Mouse (Mus musculus) adrenal gland, postnatal 25 days (tissue): ENCODE results near the gene Slc38a9. TPM values are rescaled to one million over a fixed set of nuclear protein-coding genes. Genes with fewer than 3 reads are reported as not detected.

ENCODE experiments used
- DNase-seq: peaks from one replicate; pipeline ENCODE4 v3.0.0; 2021; ENCODE audit warnings: mixed read lengths
- long read RNA-seq: library from polyadenylated mRNA; stranded (forward); transcript quantifications from one replicate; pipeline ENCODE4 v2.0.0, GENCODE M21; 2021
- total RNA-seq: library from RNA; stranded (reverse); gene quantifications from 2 replicates; pipeline ENCODE4 v1.2.3, GENCODE M21; 2021

The Slc38a9 gene
- 32.7 and 42.6 TPM in 2 replicates for total RNA-seq
- long read RNA-seq, full-length matches to known transcripts = 5 of 12 reads
- long read RNA-seq, partial matches to known transcripts = 5 of 12 reads
- long read RNA-seq, other reads (novel, unspliced or antisense) = 2 of 12 reads

DNA sequence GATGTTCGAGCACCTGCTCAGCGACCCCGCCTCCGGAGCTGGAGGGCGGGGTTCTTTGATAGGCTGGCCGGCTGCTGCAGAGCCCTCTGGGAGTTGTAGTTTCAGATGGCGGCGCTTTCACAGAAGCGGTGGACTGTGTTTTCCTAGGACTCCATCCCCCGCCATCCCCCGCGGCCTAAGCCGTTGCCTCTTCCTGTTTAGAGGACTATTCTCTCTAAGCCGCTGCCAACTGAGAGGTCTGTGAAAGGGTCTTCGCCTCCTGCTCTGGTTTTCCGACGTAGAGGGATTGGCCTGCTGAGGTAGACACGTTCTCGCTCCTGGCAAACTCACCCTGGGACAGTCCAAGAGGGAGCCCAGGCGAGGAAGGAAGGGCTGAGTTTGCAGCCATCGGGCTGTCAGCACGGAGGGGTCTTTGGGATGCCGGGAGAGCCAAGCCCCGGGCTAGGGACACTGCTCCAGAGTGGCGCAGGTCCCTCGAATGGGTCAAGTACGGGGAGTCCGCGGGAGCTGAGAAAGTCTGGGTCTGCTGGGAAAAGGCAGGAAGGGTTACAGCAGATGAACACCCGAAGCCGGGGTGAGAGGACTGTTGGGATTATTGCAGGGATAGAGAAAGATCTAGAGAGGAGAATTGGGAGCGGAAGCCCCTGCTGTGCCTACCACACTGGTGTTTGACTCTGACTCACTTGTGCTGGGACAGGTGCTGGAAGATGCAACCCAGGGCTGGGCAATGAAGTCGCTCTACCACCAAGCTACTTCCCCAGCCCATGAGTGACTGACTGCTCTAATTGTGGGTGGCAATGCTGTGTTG, at the start of gene Slc38a9:
TSS of gene Slc38a9 (plus strand) at position 178 of the 808 bp plus-strand sequence.
- peak; percentile 89 for DNase-seq

DNA sequence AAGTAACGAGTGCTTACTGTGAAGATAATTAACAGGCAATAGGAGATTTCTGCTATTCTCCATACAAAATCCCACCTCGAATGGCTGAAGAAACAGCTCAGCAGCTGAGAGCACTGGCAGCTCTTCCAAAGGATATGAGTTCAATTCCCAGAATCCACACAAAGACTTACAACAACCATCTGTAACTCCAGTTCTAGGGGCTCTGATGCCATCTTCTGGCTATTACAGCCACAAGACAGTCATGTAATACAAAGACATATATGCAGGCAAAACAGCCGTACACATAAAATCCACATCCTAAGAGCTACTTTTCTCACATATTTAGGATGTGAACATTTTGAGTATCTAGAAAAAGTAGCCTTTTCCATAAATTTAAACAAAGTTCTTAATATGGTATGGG, 39.0 kb upstream of the Slc38a9 start:
- DNase-seq = no peak

DNA sequence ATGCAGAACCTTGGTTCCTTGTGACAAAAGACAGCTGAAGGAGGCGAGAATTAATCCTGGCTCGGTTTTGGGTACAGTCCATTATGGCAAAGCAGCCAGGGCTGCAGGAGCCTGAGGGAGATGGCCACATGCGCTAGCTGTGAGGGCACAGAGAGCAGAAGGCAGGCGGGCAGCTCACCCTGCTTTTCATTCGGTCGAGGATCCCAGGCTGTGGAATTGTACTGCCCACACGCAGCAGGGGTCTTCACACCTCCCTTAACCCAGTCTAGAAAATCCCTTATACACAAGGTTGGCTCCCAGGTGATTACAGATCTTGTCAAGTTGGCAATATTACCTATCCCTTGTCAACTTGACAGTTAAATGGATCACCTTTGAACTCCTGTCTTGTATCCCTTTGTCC, 36.9 kb upstream of the Slc38a9 start:
- DNase-seq = no peak

DNA sequence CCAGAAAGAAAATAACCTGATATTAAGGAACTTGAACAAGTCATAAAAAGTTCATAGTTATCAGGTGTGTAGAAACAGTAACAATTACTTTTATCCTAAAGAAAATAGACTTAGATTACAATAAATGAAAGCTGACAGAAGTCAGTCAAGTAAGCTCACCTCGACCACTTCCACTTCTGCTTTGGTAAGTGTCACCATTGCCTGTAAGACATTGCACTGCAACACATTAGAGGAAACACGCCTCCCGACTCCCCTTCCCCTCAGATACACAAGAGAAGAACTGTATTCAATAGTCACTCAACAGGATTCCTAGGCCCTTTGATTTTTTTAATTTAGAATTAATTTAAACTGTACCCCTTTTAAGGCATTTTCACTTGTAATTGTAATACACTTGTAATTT, 35.9 kb upstream of the Slc38a9 start:
- no peak for DNase-seq

DNA sequence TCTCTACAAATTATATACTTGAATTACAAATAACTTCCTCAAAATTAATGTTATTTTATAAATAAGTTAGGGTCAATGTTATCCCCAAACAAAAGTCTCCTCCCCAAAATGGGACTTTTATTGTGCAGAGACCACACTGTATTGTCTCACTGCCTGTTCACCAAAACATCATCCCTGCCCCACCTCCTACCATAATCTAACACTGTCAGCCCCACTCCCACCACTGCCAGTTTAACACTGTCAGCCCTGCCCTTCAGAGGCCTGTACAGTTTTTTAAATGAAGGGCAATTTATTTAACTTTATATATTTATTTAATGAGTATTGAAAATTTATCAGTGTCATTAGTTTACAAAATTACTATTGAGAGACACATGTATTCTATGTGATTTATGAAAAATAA, 35.0 kb upstream of the Slc38a9 start:
- no peak for DNase-seq

DNA sequence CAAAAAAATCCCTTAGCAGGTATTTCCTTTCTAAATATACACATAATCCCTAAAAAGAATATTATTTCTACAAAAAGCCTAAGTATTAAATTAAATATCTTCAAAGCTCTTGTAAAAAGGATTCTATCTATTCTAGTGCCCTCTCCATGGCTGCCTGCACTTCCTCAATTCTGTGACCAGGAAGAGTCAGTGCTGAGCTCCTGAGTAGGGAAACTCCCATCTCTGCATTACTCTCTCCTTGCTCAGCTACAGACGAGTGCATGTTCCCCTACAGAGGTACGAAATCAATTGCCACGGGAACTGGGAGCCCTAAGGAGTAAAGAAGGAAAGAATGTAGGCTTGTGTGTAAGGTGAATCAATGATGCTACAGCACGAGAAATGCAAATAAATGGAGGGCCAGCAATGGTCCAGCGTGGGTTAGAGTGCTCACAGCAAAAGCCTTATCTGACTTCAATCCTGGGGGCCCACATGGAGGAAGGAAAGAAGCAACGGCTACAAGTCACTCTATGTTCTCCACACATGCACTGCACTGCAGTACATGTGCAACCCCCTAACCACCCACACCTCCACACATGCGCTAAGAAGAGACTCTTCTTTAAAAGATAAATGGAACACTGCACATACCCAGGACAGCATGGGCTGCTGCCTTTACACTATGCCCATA, 25.2 kb upstream of the Slc38a9 start:
- no peak for DNase-seq

DNA sequence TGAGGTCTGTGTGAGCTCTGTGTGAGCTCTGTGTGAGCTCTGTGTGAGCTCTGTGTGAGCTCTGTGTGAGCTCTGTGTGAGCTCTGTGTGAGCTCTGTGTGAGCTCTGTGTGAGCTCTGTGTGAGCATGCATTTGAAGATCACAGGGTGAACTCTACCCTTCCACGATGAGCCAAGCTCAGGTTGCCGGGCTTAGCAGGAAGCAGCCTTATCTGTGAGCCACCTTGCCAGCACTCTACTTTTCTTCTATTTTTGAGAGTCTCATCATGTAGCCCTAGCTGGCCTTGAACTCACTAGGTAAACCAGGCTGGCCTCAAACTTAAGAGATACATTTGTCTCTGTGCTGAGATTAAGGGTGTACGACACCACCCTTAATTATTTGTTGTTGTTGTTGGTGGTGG, 24.1 kb upstream of the Slc38a9 start:
- no peak for DNase-seq

DNA sequence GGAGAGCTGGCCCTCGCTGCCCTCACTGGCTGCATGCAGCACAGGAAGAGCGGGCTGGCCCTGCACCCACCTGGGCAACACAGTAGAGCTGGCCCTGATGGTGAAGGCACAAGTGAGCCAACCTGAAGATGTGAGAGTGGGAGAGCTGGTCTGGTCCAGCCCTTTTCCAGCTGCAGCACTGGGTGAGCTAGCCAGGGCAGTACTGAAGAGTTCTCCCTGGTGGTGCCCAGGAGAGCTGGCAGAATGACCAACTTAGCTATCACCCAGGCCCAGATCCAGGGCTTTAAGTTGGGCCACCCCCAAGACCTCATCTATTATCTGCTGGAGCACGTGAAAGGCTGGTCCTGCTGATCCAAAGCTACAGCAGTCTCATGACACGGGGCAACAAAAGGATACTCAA, 21.4 kb upstream of the Slc38a9 start:
- no peak for DNase-seq

DNA sequence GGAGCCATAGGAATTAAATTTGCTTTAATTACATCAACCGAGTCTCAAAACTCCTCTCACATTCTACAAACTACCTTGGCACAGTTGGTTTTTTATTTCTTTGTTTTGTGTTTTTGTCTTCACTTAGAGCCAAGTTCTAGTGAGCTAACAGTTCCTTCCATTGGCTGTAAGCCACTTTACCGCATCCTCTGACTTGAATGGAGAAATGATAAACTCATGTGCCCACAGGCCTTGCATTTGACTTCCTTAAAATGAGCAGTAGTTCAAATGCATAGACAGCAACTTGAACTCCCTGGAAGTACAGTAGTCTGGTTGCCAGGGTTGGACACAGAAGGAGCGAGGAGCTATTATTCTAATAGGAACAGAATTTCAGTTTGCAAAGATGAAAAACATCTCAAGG, 17.7 kb upstream of the Slc38a9 start:
- no peak for DNase-seq

DNA sequence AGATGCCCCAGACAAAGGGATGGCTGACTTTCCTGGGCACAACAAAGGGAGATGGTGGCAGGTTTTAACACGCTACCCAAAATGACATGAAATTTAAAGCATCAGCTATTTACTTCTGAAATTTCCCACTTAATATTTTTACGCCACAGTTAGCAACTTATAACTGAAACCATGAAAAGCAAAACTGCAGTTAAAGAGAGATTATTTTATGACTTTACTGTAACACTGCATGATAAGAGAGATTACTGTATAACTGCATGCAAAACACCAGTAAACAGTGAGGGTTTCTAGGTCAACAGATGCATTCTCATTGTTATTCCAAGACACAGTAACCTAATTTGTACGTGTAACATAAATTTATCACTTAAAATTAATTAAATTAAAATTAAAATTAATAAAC, 15.6 kb upstream of the Slc38a9 start:
- DNase-seq = no peak

DNA sequence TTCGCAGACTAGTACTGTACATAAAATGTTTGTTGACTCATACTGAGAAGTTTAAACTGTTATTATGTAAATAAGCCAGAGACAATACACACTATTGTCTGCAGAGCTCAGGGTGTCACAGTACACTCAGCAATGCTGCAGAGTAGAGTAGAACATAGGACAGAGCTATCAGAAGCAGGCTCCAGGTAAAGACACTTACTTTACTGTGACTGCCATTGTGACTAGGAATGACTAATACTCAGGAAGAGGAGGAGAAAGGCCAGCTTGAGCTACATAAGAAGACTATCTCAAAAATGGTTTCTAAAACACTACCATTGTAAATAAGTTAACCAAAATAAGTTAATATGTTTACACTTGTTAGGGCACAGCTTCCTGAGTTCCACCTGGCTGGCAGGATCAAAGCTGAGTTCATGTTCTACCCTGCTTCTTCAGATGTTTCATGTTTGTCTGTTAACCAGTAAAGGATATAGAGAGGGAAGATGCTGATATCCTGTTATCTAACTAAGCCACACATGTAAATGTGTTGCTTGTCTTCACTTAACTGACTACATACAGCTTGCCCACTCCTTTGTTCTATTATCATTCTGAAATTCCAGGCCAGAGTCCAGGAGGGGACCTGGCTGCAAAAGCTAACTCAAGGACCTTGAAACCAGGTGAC, 14.9 kb upstream of the Slc38a9 start:
- DNase-seq = no peak

DNA sequence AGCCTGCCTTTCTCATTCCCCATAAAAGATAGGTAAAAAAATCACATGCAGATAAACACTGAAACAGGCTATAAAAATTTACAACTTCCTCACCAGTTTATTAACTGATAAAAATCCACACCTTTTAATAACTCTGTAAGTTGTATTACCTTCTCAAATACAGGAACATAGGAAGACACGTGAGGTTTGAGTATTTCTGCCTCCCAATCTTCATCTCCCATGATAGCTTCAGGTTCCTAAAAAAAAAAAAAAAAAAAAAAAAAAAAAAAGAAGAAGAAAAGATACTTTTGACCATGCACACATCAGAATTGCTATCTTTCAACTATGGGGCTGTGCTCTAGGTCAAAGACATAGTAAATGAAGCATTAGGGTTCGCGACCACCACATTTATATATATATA, 9.4 kb upstream of the Slc38a9 start:
- DNase-seq = no peak

DNA sequence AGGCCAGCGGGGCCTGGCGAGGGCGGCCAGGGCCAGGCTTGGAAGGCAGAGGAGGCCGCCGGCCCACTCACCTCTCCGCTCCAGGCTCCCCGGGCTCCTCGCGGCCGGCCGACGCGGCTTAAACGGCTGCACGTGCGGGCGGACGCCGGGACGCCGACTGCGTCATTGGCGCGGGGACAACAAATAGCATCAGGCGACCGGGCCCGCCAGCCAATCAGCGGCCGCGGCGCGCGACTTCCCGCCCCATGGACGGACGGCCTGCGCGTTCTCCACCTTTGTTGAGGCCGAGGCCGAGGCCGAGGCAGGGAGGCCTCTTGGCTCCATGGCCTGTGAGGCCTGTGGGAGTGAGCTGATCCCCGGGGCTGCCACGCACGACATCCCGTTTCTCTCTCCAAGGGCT, 8.3 kb upstream of the Slc38a9 start, which contains the start of gene Ddx4:
TSS of gene Ddx4 (minus strand) at position 271 of the 400 bp plus-strand sequence.
- no peak for DNase-seq

DNA sequence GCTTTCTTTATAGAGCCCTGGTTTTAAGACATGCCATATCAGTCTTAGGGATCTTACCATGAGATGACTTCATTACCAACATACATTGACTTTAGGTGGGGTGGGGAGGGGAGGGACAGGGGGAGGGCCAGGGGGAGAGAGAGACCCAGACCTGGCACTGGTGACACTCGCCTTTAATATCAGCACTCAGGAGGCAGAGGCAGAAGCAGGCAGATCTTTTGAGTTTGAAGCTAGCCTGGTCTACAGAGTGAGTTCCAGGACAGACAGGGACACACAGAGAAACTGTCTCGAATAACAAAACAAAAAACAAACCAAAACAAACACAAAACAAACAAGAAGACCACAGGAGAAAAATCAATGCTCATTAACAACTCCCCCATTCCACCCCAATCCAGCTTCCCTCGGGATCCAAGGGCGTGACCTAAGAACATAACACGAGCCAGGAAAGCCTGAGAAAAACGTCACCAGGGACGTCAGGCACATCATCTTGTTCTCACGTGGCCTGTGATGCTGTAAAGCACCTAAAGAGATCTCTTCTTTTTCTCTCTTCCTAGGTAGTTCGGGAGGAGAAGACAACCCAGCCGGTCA, 471 bp upstream of the Slc38a9 start:
- no peak for DNase-seq

DNA sequence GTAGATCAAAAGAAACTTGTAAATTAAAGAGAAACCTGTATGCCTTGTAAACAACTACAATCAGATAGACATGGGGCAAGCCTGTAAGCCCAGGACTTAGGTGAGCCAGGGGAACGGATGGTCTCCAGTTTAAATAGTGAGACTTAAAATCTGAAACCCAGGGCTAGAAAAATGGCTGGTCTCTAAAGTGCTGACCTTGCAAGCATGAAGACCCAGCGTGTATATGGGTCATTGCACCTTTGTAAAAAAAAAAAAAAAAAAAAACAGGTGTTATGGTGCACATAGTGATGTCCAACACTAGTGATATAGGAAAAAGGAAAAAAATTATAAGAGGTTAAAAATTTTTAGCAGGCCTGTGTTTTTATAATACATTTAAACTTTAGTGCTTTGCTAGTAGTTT, 1.1 kb downstream of the Slc38a9 start:
- no peak for DNase-seq

DNA sequence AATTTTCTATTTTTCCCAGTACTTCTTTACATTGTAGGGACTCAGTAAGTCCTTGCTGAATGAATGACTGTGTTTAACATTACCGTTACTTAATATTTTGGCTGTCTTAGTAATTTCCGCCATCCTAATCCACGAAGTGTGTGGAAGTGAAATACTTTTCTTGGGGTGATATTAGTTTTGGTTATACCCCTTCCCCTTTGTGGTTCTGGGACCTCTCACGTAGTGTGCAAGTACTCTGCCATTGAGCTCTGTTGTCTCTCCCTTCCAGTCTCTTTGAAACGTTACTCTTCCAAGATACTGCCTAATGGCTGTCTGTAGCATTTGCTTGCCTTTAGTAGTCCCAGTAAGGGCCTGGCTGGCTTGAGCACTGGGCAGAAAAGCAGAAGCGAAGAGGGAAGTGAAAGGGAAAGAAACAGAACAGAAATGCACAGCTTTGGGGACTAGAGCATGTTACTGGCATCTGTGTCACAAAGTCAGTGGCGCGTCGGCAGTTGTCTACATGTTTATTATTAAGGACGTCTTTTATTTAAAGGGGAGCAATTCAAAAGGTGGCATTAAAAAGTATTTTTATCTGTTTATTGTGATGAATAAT, 6.0 kb downstream of the Slc38a9 start:
- DNase-seq = no peak

DNA sequence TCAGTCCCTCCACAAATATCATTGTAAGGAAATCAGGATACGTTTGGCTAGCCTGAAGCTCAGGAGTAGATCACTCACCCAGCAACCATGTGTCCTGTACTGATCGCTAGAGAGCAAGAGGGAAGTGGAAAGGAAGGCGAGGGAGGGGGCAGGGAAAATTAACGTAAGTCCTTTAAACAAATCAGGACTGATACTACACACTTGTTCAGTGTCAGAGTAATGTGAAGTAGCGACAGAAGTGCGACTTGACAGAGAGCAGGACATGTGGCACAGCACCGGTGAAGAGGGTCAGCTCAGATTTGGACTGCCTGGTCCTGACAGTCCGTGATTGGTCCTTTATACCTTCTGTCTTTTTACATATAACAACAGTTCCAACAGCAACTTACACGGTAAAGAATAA, 6.7 kb downstream of the Slc38a9 start:
- DNase-seq = no peak

DNA sequence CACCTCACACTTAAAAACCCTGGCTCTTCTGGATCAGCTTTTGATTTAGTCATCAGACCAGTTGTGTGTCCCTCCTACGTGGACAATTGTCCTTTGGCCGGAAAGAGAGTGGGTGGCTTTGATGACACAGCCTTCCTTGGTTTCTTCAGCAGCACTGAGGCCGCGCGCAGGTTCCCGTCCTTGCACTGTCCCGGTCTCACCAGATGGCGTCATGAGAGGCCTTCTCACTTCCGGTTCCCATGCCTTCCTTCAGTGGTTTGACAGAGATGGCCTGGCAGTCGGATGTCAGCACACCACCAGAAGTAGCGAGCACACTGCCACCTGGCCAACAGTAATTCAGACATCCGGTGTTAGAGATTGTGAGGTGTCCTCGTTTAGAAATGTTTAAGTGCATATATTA, 11.2 kb downstream of the Slc38a9 start:
- peak; percentile 17 for DNase-seq

DNA sequence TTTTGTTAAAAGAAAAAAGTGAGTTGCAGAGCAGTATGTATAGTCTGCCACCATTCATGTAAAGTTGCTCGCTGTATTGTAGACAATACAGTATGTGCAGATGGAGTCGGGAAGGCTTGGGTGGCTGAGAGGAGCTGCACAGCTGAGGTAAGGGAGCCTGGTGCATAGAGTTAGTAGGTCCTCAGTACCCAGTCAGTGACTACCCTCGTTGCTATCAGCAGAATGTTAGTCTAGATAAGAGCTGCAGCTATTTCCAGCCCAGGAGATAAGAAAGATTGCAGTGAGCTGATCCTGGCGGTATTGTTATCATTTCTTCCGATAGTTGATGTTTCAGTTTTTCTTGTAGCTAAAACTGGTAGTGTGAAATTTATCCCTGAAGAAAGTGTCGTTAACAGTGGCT, 12.2 kb downstream of the Slc38a9 start:
- DNase-seq = no peak

DNA sequence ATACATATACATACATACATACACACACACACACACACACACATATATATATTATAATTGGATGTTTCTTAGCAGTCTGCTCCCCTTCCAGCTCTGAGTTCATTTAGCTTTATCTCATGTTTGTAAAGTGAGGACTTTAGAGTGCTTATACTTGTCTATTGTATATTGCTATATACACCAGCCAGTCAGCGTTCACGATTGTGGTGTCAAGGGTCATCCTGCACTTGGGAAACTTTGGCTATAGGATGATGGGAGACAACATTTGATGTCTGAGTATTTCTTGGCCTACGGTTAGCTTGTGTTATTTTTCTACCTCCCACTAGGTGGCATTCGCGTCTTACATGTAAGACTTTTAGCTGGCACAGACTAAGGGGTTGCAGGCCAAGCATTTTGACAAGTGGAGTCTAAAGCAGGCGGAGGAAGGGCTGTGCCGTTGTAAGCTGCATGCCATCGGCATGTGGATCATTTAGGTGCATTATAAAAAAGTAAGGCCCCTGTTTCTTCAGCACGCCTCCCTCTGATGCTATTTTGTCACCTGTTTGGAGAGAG, 13.4 kb downstream of the Slc38a9 start:
- peak; percentile 37 for DNase-seq

DNA sequence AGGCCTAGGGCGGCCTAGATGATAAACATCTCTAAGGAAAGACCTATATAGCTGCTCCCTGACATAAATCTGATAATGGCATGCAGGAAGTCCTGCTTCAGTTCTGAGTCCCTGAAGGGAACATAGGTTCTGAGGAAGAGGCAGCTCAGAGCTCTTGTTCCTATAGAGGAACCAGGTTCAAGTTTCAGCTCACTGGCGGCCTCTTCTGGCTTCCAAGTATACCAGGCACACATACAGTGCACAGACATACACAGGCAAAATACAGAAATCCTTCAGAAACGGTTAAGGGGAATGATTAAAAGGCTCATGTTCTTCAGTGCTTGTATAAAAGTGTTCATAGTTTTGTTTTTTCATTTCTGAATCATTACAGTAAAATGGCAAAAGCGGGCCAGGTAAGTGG, 17.6 kb downstream of the Slc38a9 start:
- DNase-seq = no peak

DNA sequence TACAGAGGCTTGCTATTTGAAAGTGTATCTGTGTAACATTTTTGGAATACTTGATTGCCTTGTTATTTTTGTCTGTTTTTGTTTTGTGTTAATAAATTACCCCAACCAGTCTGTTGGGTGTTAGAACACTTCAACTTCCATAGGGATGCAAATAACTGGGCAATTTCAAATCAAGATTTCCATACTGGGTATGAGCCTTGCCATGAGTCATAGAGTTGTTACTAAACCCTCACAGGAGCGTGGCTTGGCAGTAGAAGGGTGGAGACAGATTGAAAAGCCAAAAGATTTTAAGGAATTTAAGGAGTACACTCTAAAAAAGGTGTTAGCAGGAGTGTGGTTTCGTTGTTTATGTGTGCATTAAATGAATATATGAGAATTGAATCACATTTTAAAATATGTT, 22.8 kb downstream of the Slc38a9 start:
- DNase-seq = no peak
